Mouse (Mus musculus): ENCODE data around the gene Cdkn2d. TPM values are rescaled to one million over a fixed set of nuclear protein-coding genes. Genes with fewer than 3 reads are reported as not detected.
A peak's percentile ranks its signal among the peaks of the same experiment; 100 is the strongest.
"Not testable (repeated sequence)": the region's sequence is repeated elsewhere in the genome, so short reads cannot be mapped to it uniquely, and the experiment has no call there.

Cdkn2d gene
- polyA plus RNA-seq, 1 experiment from 2014 or later, result 34.9 TPM

DNA sequence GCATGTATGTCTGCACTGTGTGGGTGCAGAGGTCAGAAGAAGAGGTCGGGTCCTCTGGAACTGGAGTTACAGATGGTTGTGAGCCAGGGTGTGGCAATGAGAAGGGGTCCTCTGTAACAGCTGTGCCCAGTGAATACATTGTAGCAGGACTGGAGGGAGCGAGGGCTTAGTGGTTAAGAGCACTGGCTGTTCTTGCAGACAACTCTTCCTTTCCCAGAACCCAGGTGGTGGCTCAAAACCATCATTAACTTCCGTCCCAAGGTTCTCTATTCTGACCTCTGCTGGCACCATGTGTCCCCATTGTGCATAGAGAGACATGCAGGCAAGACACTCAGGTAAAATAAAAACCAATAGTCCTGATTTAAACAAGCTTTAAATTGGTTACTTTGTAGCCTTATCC, 36.4 kb upstream of the Cdkn2d start:
- no peak for ATAC-seq
- WGBS, result 65% methylated on average over 3 of the region's 3 CpGs
- H3K27ac ChIP-seq (ENCODE audit: low read length), result peak overlapping the region; percentile 43; the same call in 1 of the 2 replicates

GRCm38 (mm10) chr9:21324269-21324668, 33.1 kb upstream of the Cdkn2d start:
- ATAC-seq, result peak; percentile 43
- WGBS, result 74% methylated on average over 11 of the region's 11 CpGs

More for the DNA sequence above, 36.4 kb upstream of the Cdkn2d start:
- TF ChIP-seq CTCF (IDR thresholded peaks at IDR 0.05), result 0 out of 2 replicates have a peak, but pooled peaks have one; percentile 9
- no peak for TF ChIP-seq EP300 (IDR thresholded peaks at IDR 0.05)
- Histone ChIP-seq H3K9me3 (ENCODE audit: low read length) (no peaks in the 10 kb centered on the region), H3K4me2 (replicated peaks; ENCODE audit: low read depth, low read length) (no peak overlapping the region), H3K27me3 (replicated peaks; ENCODE audit: insufficient read depth, low read length) (no peaks in the 10 kb centered on the region), H3K36me3 (ENCODE audit: insufficient read depth, low read length) (no peaks in the 10 kb centered on the region), H3K9ac (replicated peaks; ENCODE audit: low read depth) (no peak overlapping the region), H3K4me1 (ENCODE audit: insufficient read depth, low read depth, low read length) (peaks cover 7% of the 10 kb centered on the region; the same call in 1 of the 2 replicates), H3K4me3 (ENCODE audit: low read depth, low read length) (no peak overlapping the region)
- no peak for DNase-seq (ENCODE audit: low spot score)

DNA sequence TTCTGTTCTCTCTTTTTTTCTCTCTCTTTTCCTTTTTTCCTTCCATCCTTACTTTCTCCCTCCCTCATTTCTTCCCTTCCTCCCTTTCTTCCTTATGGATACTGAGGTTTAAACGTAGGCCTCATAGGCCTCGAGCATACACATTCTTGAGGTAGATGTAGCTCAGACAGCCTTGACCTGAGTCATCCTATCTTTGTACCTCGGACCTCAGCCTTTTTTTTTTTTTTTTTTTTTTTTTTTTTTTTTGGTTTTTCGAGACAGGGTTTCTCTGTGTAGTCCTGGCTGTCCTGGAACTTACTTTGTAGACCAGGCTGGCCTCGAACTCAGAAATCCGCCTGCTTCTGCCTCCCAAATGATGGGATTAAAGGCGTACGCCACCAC, 31.7 kb upstream of the Cdkn2d start:
- WGBS, result 83% methylated on average over 7 of the region's 8 CpGs
- not testable (repeated sequence) for DNase-seq (ENCODE audit: low spot score); H3K27me3 ChIP-seq (replicated peaks; ENCODE audit: insufficient read depth, low read length); H3K9me3 ChIP-seq (ENCODE audit: low read length); H3K9ac ChIP-seq (replicated peaks; ENCODE audit: low read depth); H3K27ac ChIP-seq (ENCODE audit: low read length); H3K36me3 ChIP-seq (ENCODE audit: insufficient read depth, low read length); ATAC-seq; H3K4me3 ChIP-seq (ENCODE audit: low read depth, low read length); H3K4me2 ChIP-seq (replicated peaks; ENCODE audit: low read depth, low read length)
- H3K4me1 ChIP-seq (ENCODE audit: insufficient read depth, low read depth, low read length), result peaks cover 10% of the 10 kb centered on the region

More at GRCm38 (mm10) chr9:21324269-21324668, 33.1 kb upstream of the Cdkn2d start:
- peak; percentile 57 for DNase-seq (ENCODE audit: low spot score)
- Histone ChIP-seq H3K4me2 (replicated peaks; ENCODE audit: low read depth, low read length) (no peak overlapping the region), H3K9ac (replicated peaks; ENCODE audit: low read depth) (no peak overlapping the region), H3K36me3 (ENCODE audit: insufficient read depth, low read length) (no peaks in the 10 kb centered on the region), H3K4me3 (ENCODE audit: low read depth, low read length) (no peak overlapping the region), H3K4me1 (ENCODE audit: insufficient read depth, low read depth, low read length) (peaks cover 10% of the 10 kb centered on the region), H3K27ac (ENCODE audit: low read length) (peak overlapping the region; percentile 62; the same call in 1 of the 2 replicates), H3K9me3 (ENCODE audit: low read length) (no peaks in the 10 kb centered on the region), H3K27me3 (replicated peaks; ENCODE audit: insufficient read depth, low read length) (no peaks in the 10 kb centered on the region)
- TF ChIP-seq EP300 (IDR thresholded peaks at IDR 0.05), result peak; percentile 85
- no peak for TF ChIP-seq CTCF (IDR thresholded peaks at IDR 0.05)

- Histone ChIP-seq H3K27me3 (replicated peaks; ENCODE audit: insufficient read depth, low read length) (no peaks in the 10 kb centered on the region), H3K4me1 (ENCODE audit: insufficient read depth, low read depth, low read length) (peaks cover 6% of the 10 kb centered on the region), H3K9me3 (ENCODE audit: low read length) (no peaks in the 10 kb centered on the region), H3K4me2 (replicated peaks; ENCODE audit: low read depth, low read length) (peak overlapping the region; percentile 72; the same call in 1 of the 2 replicates), H3K4me3 (ENCODE audit: low read depth, low read length) (peak overlapping the region; percentile 68; the same call in 1 of the 2 replicates), H3K36me3 (ENCODE audit: insufficient read depth, low read length) (no peaks in the 10 kb centered on the region), H3K27ac (ENCODE audit: low read length) (peak overlapping the region; percentile 83; the same call in 1 of the 2 replicates), H3K9ac (replicated peaks; ENCODE audit: low read depth) (no peak overlapping the region)
- 78% methylated on average over 19 of the region's 19 CpGs for WGBS
- no peak for DNase-seq (ENCODE audit: low spot score)
- TF ChIP-seq CTCF (IDR thresholded peaks at IDR 0.05) (no peak), EP300 (IDR thresholded peaks at IDR 0.05) (no peak)
- ATAC-seq, result no peak
Measured at GRCm38 (mm10) chr9:21322211-21322916, 31.2 kb upstream of the Cdkn2d start.

DNA sequence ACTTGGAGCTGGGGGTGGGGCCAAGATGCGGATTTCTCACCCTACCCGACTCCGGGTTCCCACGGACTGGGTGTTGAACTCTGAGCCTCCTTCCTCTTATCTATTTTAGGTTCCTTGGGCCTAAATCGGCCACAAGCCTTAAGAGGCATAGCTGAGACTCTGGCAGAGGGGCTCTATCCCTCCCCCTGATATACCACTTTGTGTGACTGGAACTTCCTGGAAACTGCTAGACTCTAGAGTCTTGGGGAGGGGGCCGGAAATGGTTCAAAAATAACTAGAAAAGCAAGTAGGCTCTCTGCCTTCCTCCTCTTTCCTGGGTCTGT, 30.3 kb upstream of the Cdkn2d start:
- peaks cover 3% of the 10 kb centered on the region; the same call in 1 of the 2 replicates for H3K4me1 ChIP-seq (ENCODE audit: insufficient read depth, low read depth, low read length)
- DNase-seq (ENCODE audit: low spot score) (peak; percentile 58), ATAC-seq (peak; percentile 3; the same call in 1 of the 2 replicates)
- H3K9ac ChIP-seq (replicated peaks; ENCODE audit: low read depth), result peak overlapping the region; percentile 62
- 4% methylated on average over 6 of the region's 6 CpGs for WGBS
- H3K4me3 ChIP-seq (ENCODE audit: low read depth, low read length), result peak overlapping the region; percentile 68
- no peaks in the 10 kb centered on the region for H3K27me3 ChIP-seq (replicated peaks; ENCODE audit: insufficient read depth, low read length)
- H3K36me3 ChIP-seq (ENCODE audit: insufficient read depth, low read length), result no peaks in the 10 kb centered on the region
- TF ChIP-seq CTCF (IDR thresholded peaks at IDR 0.05) (no peak), EP300 (IDR thresholded peaks at IDR 0.05) (no peak)
- no peaks in the 10 kb centered on the region for H3K9me3 ChIP-seq (ENCODE audit: low read length)
- H3K27ac ChIP-seq (ENCODE audit: low read length), result peak overlapping the region; percentile 83; the same call in 1 of the 2 replicates
- H3K4me2 ChIP-seq (replicated peaks; ENCODE audit: low read depth, low read length), result peak overlapping the region; percentile 72

DNA sequence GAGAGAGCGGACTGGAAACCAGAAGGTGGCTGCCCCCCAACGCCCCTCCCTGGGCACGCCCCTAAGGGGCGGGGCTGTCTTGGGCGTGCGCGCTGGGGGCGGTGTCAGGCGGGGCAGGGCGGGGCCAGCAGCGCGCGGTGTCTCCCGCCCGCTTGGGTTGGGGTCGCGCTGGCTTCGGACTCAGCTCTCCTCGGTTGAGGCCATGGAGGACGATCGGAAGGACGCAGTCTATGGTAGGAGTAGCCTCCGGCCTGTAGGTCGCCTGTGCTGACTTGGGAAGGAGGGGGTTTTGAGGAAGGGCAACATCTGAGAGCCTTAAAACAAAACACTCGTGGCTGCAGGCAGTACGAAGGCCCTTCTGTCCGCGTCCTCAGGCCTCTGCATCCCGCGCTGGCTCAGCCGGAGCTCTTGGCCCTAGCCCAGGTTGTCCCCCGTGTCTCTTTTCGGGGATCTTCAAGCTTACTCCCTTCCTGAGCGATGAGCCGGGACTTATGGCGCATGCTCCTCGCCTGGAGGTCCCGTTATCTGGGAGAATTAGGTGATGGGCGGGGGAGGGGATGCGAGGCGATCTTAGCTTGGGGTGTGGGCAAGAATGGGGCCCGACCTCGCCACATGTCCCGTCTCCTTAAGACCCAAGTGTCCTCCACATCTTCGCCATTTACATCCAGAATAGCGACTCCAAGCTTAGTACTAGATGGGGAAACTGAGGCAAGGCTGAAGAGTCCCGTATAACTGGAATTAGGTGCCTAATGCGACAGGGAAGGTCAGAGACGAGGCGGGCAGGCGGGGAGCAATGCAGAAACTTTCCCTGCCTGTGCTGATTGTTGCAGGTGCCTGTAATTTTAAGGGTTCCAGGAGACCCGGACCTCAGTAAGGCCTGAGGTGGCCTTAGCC, 29.7 kb upstream of the Cdkn2d start, which contains the start of gene Slc44a2:
Gene Slc44a2 (plus strand): TSS at position 80 of the 894 bp plus-strand sequence.
- ATAC-seq (peak; percentile 94), DNase-seq (ENCODE audit: low spot score) (peak; percentile 88)
- Histone ChIP-seq H3K27ac (ENCODE audit: low read length) (peak within 1 kb of the TSS; percentile 83), H3K9me3 (ENCODE audit: low read length) (no peaks in the 10 kb centered on the region), H3K4me2 (replicated peaks; ENCODE audit: low read depth, low read length) (peak within 1 kb of the TSS; percentile 72), H3K9ac (replicated peaks; ENCODE audit: low read depth) (peak within 1 kb of the TSS; percentile 62), H3K4me1 (ENCODE audit: insufficient read depth, low read depth, low read length) (peaks cover 3% of the 10 kb centered on the region; the same call in 1 of the 2 replicates), H3K4me3 (ENCODE audit: low read depth, low read length) (peak within 1 kb of the TSS; percentile 68), H3K36me3 (ENCODE audit: insufficient read depth, low read length) (no peaks in the 10 kb centered on the region), H3K27me3 (replicated peaks; ENCODE audit: insufficient read depth, low read length) (no peaks in the 10 kb centered on the region)
- WGBS, result 1% methylated on average over 52 of the region's 52 CpGs
- TF ChIP-seq CTCF (IDR thresholded peaks at IDR 0.05), result peak; percentile 36
- no peak for TF ChIP-seq EP300 (IDR thresholded peaks at IDR 0.05)

Measured in lung, postnatal 0 days (tissue).